ENCODE assay signal across 8 mouse cellular contexts in the genomic region with DNA sequence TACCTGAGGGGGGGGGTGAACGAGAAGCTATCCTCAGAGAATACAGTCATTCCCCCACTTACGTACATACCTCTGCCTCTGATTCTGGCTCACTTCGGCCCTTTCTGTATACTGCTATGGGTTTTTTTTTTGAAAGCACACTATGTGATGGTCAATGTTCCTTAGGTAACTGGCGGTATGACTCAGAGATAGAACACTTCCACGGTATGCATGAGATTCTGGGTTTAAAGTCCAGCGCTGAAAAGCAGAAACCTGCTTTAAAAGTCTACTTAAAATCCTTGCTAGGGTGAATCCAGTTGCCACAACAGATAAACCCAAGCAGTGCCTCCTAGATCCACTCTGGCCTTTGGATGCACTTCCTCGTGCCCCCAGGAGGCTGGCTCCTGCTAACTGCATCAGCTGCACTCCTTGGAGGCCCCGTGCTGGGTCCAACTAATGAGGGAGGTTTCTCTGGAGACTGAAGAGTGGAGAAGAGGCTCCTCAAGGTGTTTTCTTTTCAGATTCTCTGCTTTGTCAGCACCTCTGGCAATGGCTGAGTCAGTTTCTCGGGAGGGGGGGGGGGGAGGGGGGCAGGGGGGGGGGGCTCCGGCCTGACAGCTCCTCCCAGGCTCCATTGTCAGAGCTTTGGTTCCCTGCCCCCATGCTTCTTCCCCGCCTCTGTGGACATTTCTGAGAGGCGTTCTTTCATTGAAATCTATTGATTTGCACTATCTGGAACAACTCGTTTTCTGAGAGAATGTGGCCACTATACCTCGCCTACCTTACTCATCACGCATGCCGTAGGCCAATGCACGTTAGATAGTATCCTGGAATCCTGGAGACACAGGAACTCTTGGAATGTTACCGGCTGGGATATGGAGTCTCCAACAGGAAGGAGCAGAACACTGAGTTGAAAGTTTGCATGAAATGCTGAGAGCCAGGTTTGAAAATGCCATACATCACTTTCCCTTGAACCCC. TPM values are rescaled to one million over a fixed set of nuclear protein-coding genes. Genes with fewer than 3 reads are reported as not detected.
DNase-seq lines count a peak whose midpoint lies in the region; ATAC-seq lines count a peak whose summit lies in the region.

No protein-coding gene starts in this region.

- H3K4me3 ChIP-seq in heart, embryonic 15.5 days: no peak overlapping the region
- H3K4me3 ChIP-seq in embryonic facial prominence, embryonic 11.5 days (ENCODE audit: low read depth, low read length): no peak overlapping the region
- H3K4me3 ChIP-seq in limb, embryonic 15.5 days: no peak overlapping the region

- no peak overlapping the region for H3K27ac ChIP-seq in heart, embryonic 15.5 days
- H3K27ac ChIP-seq in embryonic facial prominence, embryonic 11.5 days (replicated peaks; ENCODE audit: low read depth, low read length): no peak overlapping the region
- H3K27ac ChIP-seq in limb, embryonic 15.5 days: no peak overlapping the region

- peak overlapping the region; percentile 46 for H3K4me2 ChIP-seq in heart, embryonic 15.5 days
- H3K4me2 ChIP-seq in embryonic facial prominence, embryonic 11.5 days (ENCODE audit: low read depth, low read length): no peak overlapping the region
- 0 out of 2 replicates have a peak overlapping the region, but pooled peaks have one; percentile 3 for H3K4me2 ChIP-seq in limb, embryonic 15.5 days

- ATAC-seq in heart, embryonic 15.5 days (replicated peaks; ENCODE audit: insufficient number of reproducible peaks, insufficient read depth, low FRiP score, low read depth): 0 out of 2 replicates have a peak, but pooled peaks have one; percentile 34
- ATAC-seq in embryonic facial prominence, embryonic 11.5 days (replicated peaks; ENCODE audit: insufficient number of reproducible peaks, low FRiP score, low TSS enrichment, low read depth): no peak
- no peak for ATAC-seq in limb, embryonic 15.5 days (ENCODE audit: insufficient number of reproducible peaks, low FRiP score, low TSS enrichment, low read depth)

- H3K4me1 ChIP-seq in heart, embryonic 15.5 days (replicated peaks): peaks cover 10% of the 10 kb centered on the region; the same call in 1 of the 2 replicates
- no peaks in the 10 kb centered on the region for H3K4me1 ChIP-seq in embryonic facial prominence, embryonic 11.5 days (ENCODE audit: control insufficient read depth, insufficient read depth, low read length)
- H3K4me1 ChIP-seq in limb, embryonic 15.5 days: peaks cover 4% of the 10 kb centered on the region

- no peaks in the 10 kb centered on the region for H3K27me3 ChIP-seq in heart, embryonic 15.5 days
- no peaks in the 10 kb centered on the region for H3K27me3 ChIP-seq in embryonic facial prominence, embryonic 11.5 days (ENCODE audit: control insufficient read depth, insufficient read depth, low read length)
- H3K27me3 ChIP-seq in limb, embryonic 15.5 days: no peaks in the 10 kb centered on the region

- no peak for DNase-seq in heart, postnatal 36 days
- DNase-seq in ES-CJ7 (ENCODE audit: low read depth, low spot score): peak; percentile 14
- peak; percentile 36 for DNase-seq in embryonic facial prominence, embryonic 11.5 days (ENCODE audit: low spot score)
- no peak for DNase-seq in adrenal gland, postnatal 10 days
- no peak for DNase-seq in layer of hippocampus, adult 9-10 months (ENCODE audit: low spot score)
- no peak for DNase-seq in right cerebral cortex, adult 18-20 months

- H3K9me3 ChIP-seq in heart, embryonic 15.5 days (replicated peaks): no peaks in the 10 kb centered on the region
- H3K9me3 ChIP-seq in embryonic facial prominence, embryonic 11.5 days (replicated peaks; ENCODE audit: control insufficient read depth, low read length): no peaks in the 10 kb centered on the region
- no peaks in the 10 kb centered on the region for H3K9me3 ChIP-seq in limb, embryonic 15.5 days

- no peak overlapping the region for H3K9ac ChIP-seq in heart, embryonic 15.5 days
- H3K9ac ChIP-seq in embryonic facial prominence, embryonic 11.5 days (replicated peaks; ENCODE audit: low read length): no peak overlapping the region
- H3K9ac ChIP-seq in limb, embryonic 15.5 days: no peak overlapping the region

- H3K36me3 ChIP-seq in heart, embryonic 15.5 days: no peaks in the 10 kb centered on the region
- H3K36me3 ChIP-seq in embryonic facial prominence, embryonic 11.5 days (replicated peaks; ENCODE audit: control insufficient read depth, insufficient read depth, low read depth, low read length): no peaks in the 10 kb centered on the region
- H3K36me3 ChIP-seq in limb, embryonic 15.5 days: no peaks in the 10 kb centered on the region

- 32% methylated on average over 17 of the region's 18 CpGs for WGBS in heart, embryonic 15.5 days
- WGBS in embryonic facial prominence, embryonic 11.5 days: 24% methylated on average over 17 of the region's 18 CpGs
- WGBS in limb, embryonic 15.5 days: 40% methylated on average over 17 of the region's 18 CpGs

- intact Hi-C loops in heart, postnatal 36 days (cut with DNase I): no loop called here

RNA-seq across cellular contexts. Expression of a gene that starts 8.1 kb away (rescaled TPM):
- 10.1 and 13.0 TPM in 2 replicates for polyA plus RNA-seq in heart, embryonic 15.5 days (2015; fragmentation: Nextera tagmentation; extraction: Ambion mirVana)
- 10 to 100 TPM; 28.9 to 29.2 TPM for total RNA-seq in heart, postnatal 36 days (2021)
- polyA plus RNA-seq in embryonic facial prominence, embryonic 11.5 days (2014; fragmentation: Nextera tagmentation; extraction: Ambion mirVana): 19.2 and 21.8 TPM in 2 replicates
- polyA plus RNA-seq in limb, embryonic 15.5 days (2015; fragmentation: Nextera tagmentation; extraction: Ambion mirVana): 21.5 and 23.6 TPM in 2 replicates
- 10 to 100 TPM; 34.3 to 47.8 TPM for total RNA-seq in adrenal gland, postnatal 10 days (2021)

Comparison
In these comparisons a context has a peak if more than half of its experiments do, and no peak if none do; other contexts are left out.
1. DNase-seq: peak in ES-CJ7 (single experiment) and embryonic facial prominence, embryonic 11.5 days (single experiment); none in heart, postnatal 36 days (0 of 2), adrenal gland, postnatal 10 days (single experiment), layer of hippocampus, adult 9-10 months (single experiment) and right cerebral cortex, adult 18-20 months (single experiment).